Mouse (Mus musculus): ENCODE measurements around the gene Pycr1. TPM values are rescaled to one million over a fixed set of nuclear protein-coding genes. Genes with fewer than 3 reads are reported as not detected.
"Not testable (repeated sequence)": the region's sequence is repeated elsewhere in the genome, so short reads cannot be mapped to it uniquely, and the experiment has no call there.

Gene Pycr1
- 3.2 and 3.7 TPM in 2 replicates for polyA plus RNA-seq (2012; rRNA removed)

GRCm38 (mm10) chr11:120643601-120643987, at the start of gene Pycr1:
TSS of gene Pycr1 (minus strand) at chr11:120643769.
- DNase-seq (ENCODE audit: extremely low spot score in 1 of 2, low spot score in 1 of 2) = peak; percentile 89 to 96

DNA sequence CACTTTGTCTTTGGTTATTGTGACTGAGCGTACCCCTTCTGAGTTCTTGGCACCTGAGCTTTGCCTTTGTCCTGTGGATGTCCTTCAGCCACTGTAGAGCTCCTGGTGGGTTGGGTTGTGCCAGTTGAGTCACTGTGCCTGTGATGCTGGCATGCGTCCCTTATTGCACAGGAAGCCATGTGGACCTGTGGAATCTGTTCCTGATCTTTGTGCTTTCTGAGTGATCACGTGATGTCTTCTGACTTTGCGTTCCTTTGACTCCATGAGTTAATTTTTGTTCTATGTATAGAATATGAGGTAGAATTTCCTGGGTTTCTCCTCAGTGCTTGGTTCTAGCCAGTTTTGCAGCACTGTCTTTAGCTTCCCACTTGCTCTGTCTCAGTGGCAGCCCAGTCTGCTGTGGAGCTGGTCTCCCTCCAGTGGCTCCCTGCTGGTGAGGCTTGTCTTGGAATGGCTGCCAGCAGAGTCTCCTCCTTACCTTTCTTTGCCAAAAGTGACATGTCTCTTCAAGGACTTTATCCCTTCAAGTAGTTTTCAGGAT, 49.0 kb upstream of the Pycr1 start:
- DNase-seq (ENCODE audit: extremely low spot score in 1 of 2, low spot score in 1 of 2) = peak in 1 of 2 experiments; percentile 46

- DNase-seq (ENCODE audit: extremely low spot score in 1 of 2, low spot score in 1 of 2) = no peak
These were observed 45.8 kb upstream of the Pycr1 start for GRCm38 (mm10) chr11:120689365-120689764.

DNA sequence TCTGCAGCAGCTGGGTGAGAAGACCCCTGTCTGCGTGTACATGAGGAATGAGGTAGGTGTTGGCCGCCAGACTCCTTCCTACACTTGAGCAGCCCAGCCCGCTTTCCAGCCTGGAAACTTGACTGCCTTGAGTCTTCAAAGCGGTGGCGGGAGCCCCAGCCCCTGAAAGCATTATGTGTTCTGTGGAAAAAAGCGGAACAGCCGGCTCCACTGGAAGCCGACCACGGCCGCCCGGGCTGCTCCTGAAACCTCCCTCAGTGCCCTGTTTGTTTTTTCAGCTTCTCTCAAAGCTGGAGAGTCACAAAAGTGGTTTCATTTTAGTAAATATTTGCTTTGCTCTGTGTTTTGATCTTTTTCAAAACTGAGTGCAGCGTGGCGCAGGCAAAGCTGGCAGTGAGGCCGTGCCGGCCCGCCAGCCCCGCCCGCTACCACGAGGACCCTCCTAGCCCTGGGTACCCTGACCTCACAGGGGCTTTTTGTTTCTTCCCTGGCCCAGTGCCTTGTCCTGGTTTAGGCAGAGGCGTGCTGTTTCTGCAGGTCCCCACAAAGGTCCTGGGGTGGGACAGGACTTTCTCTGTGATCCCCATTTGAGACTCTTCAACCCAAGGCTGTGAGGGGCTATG, 43.2 kb upstream of the Pycr1 start:
- no peak for DNase-seq (ENCODE audit: extremely low spot score in 1 of 2, low spot score in 1 of 2)

- DNase-seq (ENCODE audit: extremely low spot score in 1 of 2, low spot score in 1 of 2) = no peak
These were observed 41.1 kb upstream of the Pycr1 start for GRCm38 (mm10) chr11:120684660-120685059.

DNA sequence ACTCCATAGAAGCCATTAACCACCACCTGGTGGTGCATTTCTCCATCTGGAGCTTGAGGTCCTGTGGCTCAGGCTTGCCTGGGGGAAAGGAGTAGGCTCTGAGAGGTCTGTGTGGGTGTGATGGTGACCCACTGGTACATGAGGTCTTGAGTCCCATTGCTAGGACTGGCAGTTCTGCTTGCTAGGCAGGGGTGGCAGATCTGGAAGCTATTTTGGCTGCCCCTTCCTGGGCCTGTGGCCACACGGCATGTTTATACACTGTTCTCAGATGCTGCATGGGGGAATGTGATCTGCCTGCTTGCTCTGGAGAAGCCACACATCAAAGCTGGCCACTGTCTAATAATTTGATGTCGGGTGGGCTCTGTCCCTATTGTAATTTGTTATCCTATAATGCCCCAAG, 40.5 kb upstream of the Pycr1 start:
- no peak for DNase-seq (ENCODE audit: extremely low spot score in 1 of 2, low spot score in 1 of 2)

DNA sequence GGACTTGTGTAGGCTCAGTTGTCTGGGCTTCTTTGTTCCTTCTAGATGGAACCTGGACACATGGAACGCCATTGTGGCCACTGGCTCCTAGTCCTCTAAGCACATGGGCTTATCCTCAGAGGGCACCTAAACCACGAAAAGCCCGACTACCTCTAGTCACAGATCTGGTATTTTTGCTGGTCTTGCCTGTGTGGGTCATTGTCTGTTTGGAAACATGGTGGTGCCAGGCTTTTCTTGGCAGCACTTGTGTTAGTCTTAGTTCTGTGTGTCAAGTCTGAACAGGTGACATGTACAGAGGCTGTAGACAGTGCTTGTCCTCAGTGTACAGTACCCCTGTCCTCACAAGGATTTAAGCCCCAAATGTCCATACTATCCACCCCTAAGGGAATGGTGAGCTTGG, 40.0 kb upstream of the Pycr1 start:
- DNase-seq (ENCODE audit: extremely low spot score in 1 of 2, low spot score in 1 of 2) = no peak

- no peak for DNase-seq (ENCODE audit: extremely low spot score in 1 of 2, low spot score in 1 of 2)
These were observed 39.1 kb upstream of the Pycr1 start for GRCm38 (mm10) chr11:120682683-120683082.

DNA sequence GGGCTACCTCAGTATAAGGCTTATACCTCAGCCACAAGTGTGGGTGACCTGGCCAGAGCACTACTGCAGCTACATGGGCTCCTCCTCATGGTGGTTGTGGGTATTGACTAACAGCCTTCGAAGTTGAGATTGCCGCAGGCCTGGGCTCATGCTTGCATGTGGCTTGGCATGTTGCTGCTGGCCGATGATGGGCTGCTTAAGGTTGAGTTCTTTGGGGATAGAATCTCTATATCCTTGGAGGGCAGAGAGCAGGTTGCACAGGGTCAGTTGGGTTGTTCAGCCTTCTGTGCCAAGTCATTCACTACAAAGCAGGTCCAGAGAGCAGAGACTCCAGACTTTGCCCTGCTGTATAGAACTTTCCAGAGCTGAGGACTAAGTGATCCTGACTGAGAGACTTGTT, 36.3 kb upstream of the Pycr1 start:
- no peak for DNase-seq (ENCODE audit: extremely low spot score in 1 of 2, low spot score in 1 of 2)

DNA sequence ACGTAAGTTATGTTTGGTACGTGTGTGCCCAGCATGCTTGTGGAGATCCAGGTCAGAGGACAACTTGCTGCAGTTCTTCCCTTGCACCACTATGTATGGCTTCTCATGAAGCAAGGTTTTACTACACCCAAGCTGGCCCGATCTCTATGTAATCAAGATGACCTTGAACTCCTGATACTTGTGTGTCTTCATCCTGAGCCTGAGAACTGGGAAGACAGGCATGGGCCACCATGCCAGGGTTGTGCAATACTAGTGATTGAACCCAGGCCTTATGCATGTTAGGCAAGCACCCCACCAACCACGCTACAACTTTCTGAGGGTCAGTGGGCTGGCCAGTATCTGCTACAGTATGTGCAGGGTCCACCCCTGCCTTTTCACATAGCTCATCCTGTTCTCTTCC, 33.4 kb upstream of the Pycr1 start:
- no peak for DNase-seq (ENCODE audit: extremely low spot score in 1 of 2, low spot score in 1 of 2)

GRCm38 (mm10) chr11:120675875-120676274, 32.3 kb upstream of the Pycr1 start:
- not testable (repeated sequence) for DNase-seq (ENCODE audit: extremely low spot score in 1 of 2, low spot score in 1 of 2)

GRCm38 (mm10) chr11:120673594-120674122, 30.1 kb upstream of the Pycr1 start:
- no peak for DNase-seq (ENCODE audit: extremely low spot score in 1 of 2, low spot score in 1 of 2)

- peak; percentile 83 to 92 for DNase-seq (ENCODE audit: extremely low spot score in 1 of 2, low spot score in 1 of 2)
These were observed 29.4 kb upstream of the Pycr1 start, which contains the start of gene Aspscr1 for GRCm38 (mm10) chr11:120672687-120673593. TSS of gene Aspscr1 (plus strand) at chr11:120672973.

- no peak for DNase-seq (ENCODE audit: extremely low spot score in 1 of 2, low spot score in 1 of 2)
These were observed 23.0 kb upstream of the Pycr1 start for GRCm38 (mm10) chr11:120666617-120667016.

DNA sequence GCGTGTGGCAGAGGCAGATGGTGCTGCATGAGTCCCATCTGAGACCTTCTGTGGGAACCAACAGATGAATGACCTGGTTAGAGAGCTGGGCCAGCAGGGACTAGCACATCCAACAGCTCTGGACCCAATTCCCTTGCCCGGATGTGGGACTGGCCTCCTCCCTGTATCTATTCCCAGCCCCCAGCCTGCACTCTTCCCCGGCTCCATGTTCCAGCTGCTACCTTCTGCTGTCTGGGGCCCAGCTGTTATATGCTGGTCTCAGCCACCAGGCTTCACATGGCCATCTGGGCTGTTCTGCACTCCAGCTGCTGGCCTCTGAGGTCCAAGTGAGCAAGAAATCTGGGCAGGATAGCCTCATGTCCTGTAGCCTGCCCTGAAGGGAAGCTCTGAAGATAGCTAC, 21.8 kb upstream of the Pycr1 start:
- no peak for DNase-seq (ENCODE audit: extremely low spot score in 1 of 2, low spot score in 1 of 2)

DNA sequence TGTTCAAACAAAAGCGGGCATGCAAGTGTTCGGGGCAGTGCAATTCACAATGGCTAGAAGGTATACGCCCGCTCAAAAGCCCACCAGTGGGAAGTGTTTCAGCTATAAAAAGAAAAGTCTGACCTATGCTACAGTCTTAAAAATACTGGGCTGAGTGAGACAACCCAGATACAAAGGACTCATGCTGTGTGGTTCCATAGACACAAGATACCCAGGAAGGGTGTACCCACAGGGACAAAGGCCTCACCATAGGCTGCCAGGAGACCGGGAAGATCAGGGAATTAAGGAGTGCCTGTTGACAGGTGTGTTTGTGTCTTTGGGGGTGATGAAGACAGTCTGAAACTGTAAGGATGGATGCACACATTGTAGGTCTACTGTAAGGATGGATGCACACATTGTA, 20.1 kb upstream of the Pycr1 start:
- DNase-seq (ENCODE audit: extremely low spot score in 1 of 2, low spot score in 1 of 2) = no peak

DNA sequence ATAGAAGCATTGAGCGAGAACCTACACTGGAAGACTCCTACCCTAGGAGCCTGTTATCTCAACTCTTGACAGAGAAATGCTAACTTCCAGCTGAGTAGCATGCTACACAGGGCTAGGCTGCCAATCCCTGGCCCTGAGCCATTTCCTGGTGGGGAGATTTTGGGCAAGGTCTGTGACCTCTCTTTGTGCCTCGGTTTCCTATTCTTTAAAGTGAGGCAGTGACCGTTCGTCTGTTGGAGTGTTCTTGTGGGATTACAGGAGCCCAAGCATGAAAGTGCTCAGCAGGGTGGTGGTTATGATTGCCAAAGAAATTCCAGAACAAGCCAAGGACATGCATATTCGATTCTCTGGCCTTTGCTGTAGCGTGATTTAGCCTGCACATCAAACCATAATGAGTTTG, 19.2 kb upstream of the Pycr1 start:
- DNase-seq (ENCODE audit: extremely low spot score in 1 of 2, low spot score in 1 of 2) = no peak

- no peak for DNase-seq (ENCODE audit: extremely low spot score in 1 of 2, low spot score in 1 of 2)
These were observed 17.5 kb upstream of the Pycr1 start, which contains the start of gene Notum for GRCm38 (mm10) chr11:120661076-120661460. TSS of gene Notum (minus strand) at chr11:120661175.

DNA sequence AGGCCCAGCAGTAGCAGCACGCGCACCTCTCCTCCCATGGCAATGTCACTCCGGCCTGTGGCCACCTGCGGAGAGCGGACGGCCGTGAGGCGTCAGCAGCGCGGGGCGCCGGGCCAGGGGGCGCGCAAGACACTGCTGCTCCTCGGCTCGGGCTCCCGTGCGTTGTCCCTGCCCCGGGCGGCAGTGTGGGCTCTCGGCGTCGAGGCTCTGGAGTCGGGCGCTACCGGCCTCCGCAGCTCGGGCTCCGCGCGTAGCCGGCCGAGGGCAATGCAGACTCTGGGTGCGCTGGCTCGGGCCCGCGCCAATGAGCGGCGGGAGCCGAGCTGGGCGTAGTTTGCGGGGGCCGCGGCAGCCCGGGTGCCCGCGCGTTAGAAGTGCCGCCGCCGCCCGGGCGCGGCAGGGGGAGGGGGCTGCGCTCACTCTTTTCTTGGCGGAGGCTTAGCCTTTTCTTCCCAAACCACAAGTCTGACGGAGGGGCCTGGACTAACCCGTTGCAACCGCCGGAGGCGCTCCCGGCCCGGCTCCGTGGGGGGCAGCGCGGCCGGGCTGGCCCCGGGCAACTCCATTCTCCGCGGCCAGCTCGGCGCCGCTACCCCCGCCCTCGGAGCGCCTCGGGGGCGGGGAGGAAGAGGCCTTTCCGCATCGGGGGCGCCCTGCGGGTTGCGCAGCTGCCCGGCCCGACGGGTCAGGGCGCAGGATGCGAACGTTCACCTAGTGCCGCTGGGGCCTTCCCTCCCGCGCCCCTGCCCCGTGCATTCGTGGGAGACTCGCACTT, 16.9 kb upstream of the Pycr1 start:
- no peak for DNase-seq (ENCODE audit: extremely low spot score in 1 of 2, low spot score in 1 of 2)

DNA sequence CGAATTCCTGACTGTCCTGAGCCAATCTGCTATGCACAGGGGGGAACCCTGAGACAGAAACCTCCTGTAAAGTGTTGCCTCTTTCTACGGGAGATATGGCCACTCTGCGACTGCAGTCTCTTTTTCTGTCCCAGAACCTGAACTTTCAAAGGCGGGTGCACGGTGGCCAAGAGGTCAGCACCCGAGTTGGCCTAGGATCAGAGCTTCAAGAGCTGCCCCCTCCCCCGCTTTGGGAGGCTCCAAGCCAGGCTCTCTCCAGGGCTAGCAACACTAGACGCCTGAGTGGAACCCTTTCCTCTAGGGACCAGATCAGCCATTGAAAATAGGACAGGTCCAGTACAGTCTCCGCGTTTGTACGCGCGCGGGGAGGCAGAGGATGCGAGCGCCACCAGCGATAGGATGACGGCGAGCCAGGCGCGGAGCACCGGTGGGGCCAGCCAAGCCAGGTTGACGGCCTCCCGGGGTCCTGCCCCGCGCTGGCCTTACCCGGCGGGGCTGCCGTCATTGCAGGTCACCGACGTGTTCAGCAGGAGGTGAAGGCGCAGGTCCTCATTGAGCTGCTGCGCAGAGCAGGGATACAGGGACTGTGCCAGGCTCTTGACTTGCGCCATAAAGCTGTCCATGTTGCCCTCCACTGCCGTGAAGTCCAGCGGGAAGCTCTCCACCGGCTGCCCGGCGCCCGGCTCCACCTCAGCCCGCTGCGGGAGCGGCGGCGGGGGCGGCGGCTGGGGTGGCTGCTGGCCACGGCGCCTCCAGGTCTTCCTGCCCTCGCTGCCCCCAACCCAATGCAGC, 16.1 kb upstream of the Pycr1 start:
- DNase-seq (ENCODE audit: extremely low spot score in 1 of 2, low spot score in 1 of 2) = no peak

Data from frontal cortex, adult 2 months (tissue).